Comparison of ENCODE assay signal across 10 mouse cellular contexts in genomic region chr4:135297146-135297545, GRCm38 (mm10). TPM values are rescaled to one million over a fixed set of nuclear protein-coding genes. Genes with fewer than 3 reads are reported as not detected.
DNase-seq lines count a peak whose midpoint lies in the region; ATAC-seq lines count a peak whose summit lies in the region.
"Had no signal": no experiment of that assay in that cellular context is flagged by ENCODE, and none has a peak within 500 bp of the region (broad histone marks: within the 10 kb centered on the region; RNA-seq: fewer than 3 reads in every experiment).

No protein-coding gene starts in this region.

- H3K4me2 ChIP-seq in liver, embryonic 11.5 days: no peak overlapping the region
- no peak overlapping the region for H3K4me2 ChIP-seq in kidney, embryonic 16.5 days (replicated peaks; ENCODE audit: low read depth, low read length)

- peak; percentile 33 for DNase-seq in adrenal gland, adult 2 months
- DNase-seq in adrenal gland, adult 8-10 months: no peak
- peak; percentile 43 for DNase-seq in layer of hippocampus, adult 11-12 months (ENCODE audit: low spot score)
- no peak for DNase-seq in layer of hippocampus, postnatal 10 days (ENCODE audit: low spot score in 2 of 2)
- peak; percentile 72 for DNase-seq in R1 (ENCODE audit: low read depth, low spot score)
- DNase-seq in liver, embryonic 11.5 days (ENCODE audit: low spot score): no peak
- no peak for DNase-seq in ovary, postnatal 36 days (ENCODE audit: low spot score)
- DNase-seq: kidney, adult 11 months had no signal

- H3K9me3 ChIP-seq in liver, embryonic 11.5 days (ENCODE audit: control insufficient read depth, low read length): no peaks in the 10 kb centered on the region
- H3K9me3 ChIP-seq in kidney, embryonic 16.5 days (ENCODE audit: low read length): no peaks in the 10 kb centered on the region
- H3K9me3 ChIP-seq: forebrain, embryonic 13.5 days had no signal

- ATAC-seq in liver, embryonic 11.5 days (replicated peaks; ENCODE audit: low FRiP score): peak; percentile 33; the same call in 1 of the 2 replicates
- ATAC-seq in kidney, embryonic 16.5 days (ENCODE audit: low FRiP score, low TSS enrichment): no peak

- no peaks in the 10 kb centered on the region for H3K36me3 ChIP-seq in liver, embryonic 11.5 days (ENCODE audit: control insufficient read depth, insufficient read depth, low read length)
- H3K36me3 ChIP-seq in kidney, embryonic 16.5 days (ENCODE audit: insufficient read depth, low read length): no peaks in the 10 kb centered on the region

- H3K4me3 ChIP-seq in liver, embryonic 11.5 days (ENCODE audit: low read depth, low read length): no peak overlapping the region
- no peak overlapping the region for H3K4me3 ChIP-seq in kidney, embryonic 16.5 days (ENCODE audit: low read length)
- H3K4me3 ChIP-seq: forebrain, embryonic 13.5 days had no signal

- peaks cover 14% of the 10 kb centered on the region for H3K4me1 ChIP-seq in liver, embryonic 11.5 days (replicated peaks; ENCODE audit: control insufficient read depth, insufficient read depth, low read length)
- H3K4me1 ChIP-seq in kidney, embryonic 16.5 days (ENCODE audit: insufficient read depth, low read length): peaks cover 17% of the 10 kb centered on the region

- no peak overlapping the region for H3K9ac ChIP-seq in liver, embryonic 11.5 days (ENCODE audit: low read depth, low read length)
- H3K9ac ChIP-seq in kidney, embryonic 16.5 days (replicated peaks; ENCODE audit: low read length): no peak overlapping the region

- WGBS in liver, embryonic 11.5 days: 76% methylated on average over 7 of the region's 7 CpGs
- 89% methylated on average over 7 of the region's 7 CpGs for WGBS in kidney, embryonic 16.5 days

- H3K27ac ChIP-seq in liver, embryonic 11.5 days (ENCODE audit: low read depth, low read length): no peak overlapping the region
- H3K27ac ChIP-seq in kidney, embryonic 16.5 days (ENCODE audit: low read length): no peak overlapping the region
- H3K27ac ChIP-seq: forebrain, embryonic 13.5 days had no signal

- no peaks in the 10 kb centered on the region for H3K27me3 ChIP-seq in liver, embryonic 11.5 days (replicated peaks; ENCODE audit: control insufficient read depth, insufficient read depth, low read length)
- H3K27me3 ChIP-seq in kidney, embryonic 16.5 days (ENCODE audit: insufficient read depth, low read length): no peaks in the 10 kb centered on the region
- H3K27me3 ChIP-seq: forebrain, embryonic 13.5 days had no signal

RNA-seq across cellular contexts. Expression of gene Clic4, which starts 24.5 kb away (rescaled TPM):
- total RNA-seq in adrenal gland, adult 2 months (2021): 100 to 1,000 TPM in 1 of 2 experiments, 10 to 100 TPM in 1; 80.4 to 120 TPM
- polyA plus RNA-seq in adrenal gland, adult 2 months (2012; rRNA removed): 42.2 and 42.7 TPM in 2 replicates
- 10 to 100 TPM; 59.8 to 89.0 (median 74.4) TPM for total RNA-seq in adrenal gland, adult 8-10 months (2022)
- 10 to 100 TPM; 31.0 to 31.6 TPM for total RNA-seq in layer of hippocampus, postnatal 10 days (2021)
- 149 and 176 TPM in 2 replicates for polyA plus RNA-seq in liver, embryonic 11.5 days (2014; fragmentation: Nextera tagmentation; extraction: Ambion mirVana)
- polyA plus RNA-seq in kidney, embryonic 16.5 days (2015; fragmentation: Nextera tagmentation; extraction: Ambion mirVana): 209 and 228 TPM in 2 replicates

RNA-seq across cellular contexts. Expression of gene Srrm1, which starts 56.0 kb away (rescaled TPM):
- total RNA-seq in adrenal gland, adult 2 months (2021): 100 to 1,000 TPM; 107 to 122 TPM
- polyA plus RNA-seq in adrenal gland, adult 2 months (2012; rRNA removed): 19.4 and 23.2 TPM in 2 replicates
- 100 to 1,000 TPM in 3 of 4 experiments, 10 to 100 TPM in 1; 95.5 to 188 (median 137) TPM for total RNA-seq in adrenal gland, adult 8-10 months (2022)
- total RNA-seq in layer of hippocampus, postnatal 10 days (2021): 100 to 1,000 TPM; 131 to 153 TPM
- 191 and 195 TPM in 2 replicates for polyA plus RNA-seq in liver, embryonic 11.5 days (2014; fragmentation: Nextera tagmentation; extraction: Ambion mirVana)
- polyA plus RNA-seq in kidney, embryonic 16.5 days (2015; fragmentation: Nextera tagmentation; extraction: Ambion mirVana): 180 and 233 TPM in 2 replicates

Comparison
In these comparisons a context has a peak if more than half of its experiments do, and no peak if none do; other contexts are left out.
1. DNase-seq: peak in adrenal gland, adult 2 months (single experiment), layer of hippocampus, adult 11-12 months (single experiment) and R1 (single experiment); none in adrenal gland, adult 8-10 months (single experiment), layer of hippocampus, postnatal 10 days (0 of 2), liver, embryonic 11.5 days (single experiment) and ovary, postnatal 36 days (single experiment).